Mouse (Mus musculus) midbrain, postnatal 0 days (tissue): ENCODE data around the gene Vps35l. TPM values are rescaled to one million over a fixed set of nuclear protein-coding genes. Genes with fewer than 3 reads are reported as not detected.

Source experiments
- ATAC-seq: fragments of 200-750 bp; cut with Nextera tagmentation; 2 replicates; pipeline ENCODE4 v1.8.0; 2017; ENCODE audit warnings: moderate number of reproducible peaks, mild to moderate bottlenecking, moderate TSS enrichment, moderate library complexity; ENCODE audit not compliant: low FRiP score
- DNase-seq: peaks from one replicate; pipeline ENCODE4 v3.0.0-alpha.2; 2015; ENCODE audit warnings: low spot score
- H3K27ac ChIP-seq: fragments of 300-500 bp; sonication (generic); 2 replicates; pipeline ENCODE4 v1.5.1; 2014; ENCODE audit warnings: low read depth, mild to moderate bottlenecking, low read length, mixed read lengths
- H3K27me3 ChIP-seq: fragments of 300-500 bp; sonication (generic); 2 replicates; pipeline ENCODE4 v1.6.1; 2014; ENCODE audit warnings: low read length, control low read depth, mixed read lengths; ENCODE audit not compliant: insufficient read depth
- H3K36me3 ChIP-seq: fragments of 300-500 bp; sonication (generic); 2 replicates; pipeline ENCODE4 v1.6.1; 2014; ENCODE audit warnings: low read length, control low read depth, mixed read lengths; ENCODE audit not compliant: insufficient read depth
- H3K4me1 ChIP-seq: fragments of 300-500 bp; sonication (generic); 2 replicates; pipeline ENCODE4 v1.6.1; 2014; ENCODE audit warnings: mild to moderate bottlenecking, control low read depth, antibody characterized with exemption, low read length, mixed read lengths; ENCODE audit not compliant: insufficient read depth
- H3K4me2 ChIP-seq: fragments of 300-500 bp; sonication (generic); 2 replicates; pipeline ENCODE4 v1.6.1; 2014; ENCODE audit warnings: low read depth, mild to moderate bottlenecking, low read length, mixed read lengths; ENCODE audit not compliant: poor library complexity, severe bottlenecking
- H3K4me3 ChIP-seq: fragments of 300-500 bp; sonication (generic); 2 replicates; pipeline ENCODE4 v1.5.1; 2014; ENCODE audit warnings: low read depth, mild to moderate bottlenecking, low read length, moderate library complexity
- H3K9ac ChIP-seq: fragments of 300-500 bp; sonication (generic); replicated peaks from 2 replicates; pipeline ENCODE4 v1.6.1; 2014; ENCODE audit warnings: mild to moderate bottlenecking, low read length, moderate library complexity, mixed read lengths; ENCODE audit not compliant: poor library complexity, severe bottlenecking
- H3K9me3 ChIP-seq: fragments of 300-500 bp; sonication (generic); 2 replicates; pipeline ENCODE4 v1.6.1; 2016; ENCODE audit warnings: low read length, control low read depth
- CTCF ChIP-seq: IDR thresholded peaks from 2 replicates; pipeline ENCODE4 v1.5.1; 2016; ENCODE audit warnings: antibody characterized with exemption, mild to moderate bottlenecking
- WGBS: fragments of 180-500 bp; shearing (Covaris S2); extraction: QIAGEN DNeasy Blood & Tissue Kit; methylation state at CpG from one replicate; pipeline ENCODE4 v1.1.7; 2014; 5-methylcytosine and 5-hydroxymethylcytosine counted together
- polyA plus RNA-seq: library from polyadenylated mRNA; unstranded; fragments of >200 nt; fragmentation: Nextera tagmentation; extraction: Ambion mirVana; gene quantifications from 2 replicates; pipeline ENCODE4 v1.2.1, GENCODE M21; 2015
- total RNA-seq: library from RNA; depleted of rRNA; stranded (reverse); fragments of >200 nt; gene quantifications from 2 replicates; pipeline ENCODE4 v1.2.3, GENCODE M21; 2014

The Vps35l gene
- total and polyA plus RNA-seq, 2 experiments from 2014 or later = 89.4 to 114 TPM

- Histone ChIP-seq H3K36me3 (peaks cover 47% of the 10 kb centered on the region), H3K9ac (no peak overlapping the region), H3K27ac (no peak overlapping the region), H3K4me2 (no peak overlapping the region), H3K4me3 (no peak overlapping the region), H3K4me1 (no peaks in the 10 kb centered on the region), H3K27me3 (no peaks in the 10 kb centered on the region), H3K9me3 (no peaks in the 10 kb centered on the region)
- peak; percentile 65; the same call in 1 of the 2 replicates for ATAC-seq
- 53% methylated on average over 18 of the region's 18 CpGs for WGBS
- peak; percentile 96 for DNase-seq
- TF ChIP-seq CTCF = peak; percentile 94
These were observed 26.2 kb downstream of the Vps35l start for GRCm38 (mm10) chr7:118766119-118766833.

DNA sequence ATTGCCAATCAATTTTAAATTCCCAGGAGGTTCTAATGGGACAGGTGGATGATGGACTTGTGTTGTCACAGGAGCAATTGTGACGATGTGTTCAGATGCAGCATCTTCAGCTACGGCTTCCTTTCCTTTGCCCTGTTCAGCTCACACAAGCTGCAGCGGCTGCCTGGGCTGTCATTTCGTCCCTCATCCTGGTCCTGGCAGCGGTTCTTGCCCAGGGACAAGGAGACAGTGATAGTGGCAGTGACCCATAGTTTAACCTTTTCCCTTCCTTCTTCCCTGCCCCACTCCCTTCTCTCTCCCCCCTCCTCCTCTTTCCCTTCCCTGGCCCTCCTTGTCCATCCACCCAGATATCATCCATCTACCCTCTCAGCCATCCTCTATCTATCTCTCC lies 26.8 kb downstream of the Vps35l start:
- H3K27ac ChIP-seq = no peak overlapping the region
- TF ChIP-seq CTCF = no peak
- H3K9me3 ChIP-seq = no peaks in the 10 kb centered on the region
- no peak overlapping the region for H3K4me3 ChIP-seq
- peaks cover 43% of the 10 kb centered on the region for H3K36me3 ChIP-seq
- H3K27me3 ChIP-seq = no peaks in the 10 kb centered on the region
- H3K9ac ChIP-seq = 0 out of 2 replicates have a peak overlapping the region, but pooled peaks have one; percentile 24
- 83% methylated on average over 5 of the region's 5 CpGs for WGBS
- no peaks in the 10 kb centered on the region for H3K4me1 ChIP-seq
- no peak for DNase-seq
- no peak overlapping the region for H3K4me2 ChIP-seq
- ATAC-seq = no peak

DNA sequence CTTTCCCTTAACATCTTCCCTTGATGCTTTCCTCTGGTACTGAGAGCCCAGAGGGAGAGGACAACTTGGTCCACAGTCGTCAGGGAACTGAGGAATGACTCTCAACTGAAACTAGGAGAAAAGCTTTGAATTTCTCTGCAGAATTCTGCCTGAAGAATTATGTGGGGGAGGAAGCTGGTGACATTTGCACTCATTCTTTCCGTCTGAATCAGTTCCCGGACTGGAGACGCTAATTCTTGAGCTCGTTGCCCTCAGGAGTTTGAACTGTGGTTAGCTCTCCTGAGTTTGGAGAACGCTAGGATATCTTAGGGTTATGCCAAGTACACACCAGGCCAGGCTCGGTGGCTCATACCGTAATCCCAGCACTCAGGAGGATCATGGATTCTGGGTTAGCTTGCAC lies 29.2 kb downstream of the Vps35l start:
- no peak for DNase-seq
- Histone ChIP-seq H3K4me1 (no peaks in the 10 kb centered on the region), H3K27ac (no peak overlapping the region), H3K4me3 (no peak overlapping the region), H3K9me3 (no peaks in the 10 kb centered on the region), H3K9ac (no peak overlapping the region), H3K36me3 (peaks cover 39% of the 10 kb centered on the region), H3K27me3 (no peaks in the 10 kb centered on the region), H3K4me2 (no peak overlapping the region)
- ATAC-seq = no peak
- WGBS = 90% methylated on average over 8 of the region's 8 CpGs
- no peak for TF ChIP-seq CTCF

DNA sequence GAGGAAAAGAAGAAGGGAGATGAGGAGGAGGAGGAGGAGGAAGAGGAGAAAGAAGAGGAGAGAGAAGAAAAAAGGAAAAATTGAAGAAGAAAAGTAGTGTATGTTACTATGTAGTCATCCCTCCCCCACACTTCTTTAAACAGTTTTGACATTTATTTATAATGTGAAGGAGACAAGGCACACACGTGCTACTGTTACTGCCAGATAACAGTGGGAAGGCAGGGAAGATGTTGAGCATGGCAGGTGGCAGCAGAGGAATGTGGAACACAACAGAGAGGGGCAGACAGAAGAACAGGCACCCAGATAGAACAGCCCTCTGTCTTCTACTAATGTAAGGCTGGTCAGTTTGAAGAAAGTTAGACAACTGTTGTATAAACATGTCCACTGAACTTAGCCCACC lies 29.6 kb downstream of the Vps35l start:
- no peak overlapping the region for H3K9ac ChIP-seq
- H3K4me2 ChIP-seq = no peak overlapping the region
- ATAC-seq (no peak), DNase-seq (no peak)
- WGBS = 66% methylated on average over 1 of the region's 1 CpGs
- H3K9me3 ChIP-seq = no peaks in the 10 kb centered on the region
- no peak overlapping the region for H3K4me3 ChIP-seq
- no peak for TF ChIP-seq CTCF
- H3K36me3 ChIP-seq = peaks cover 38% of the 10 kb centered on the region
- H3K27me3 ChIP-seq = no peaks in the 10 kb centered on the region
- H3K4me1 ChIP-seq = no peaks in the 10 kb centered on the region
- H3K27ac ChIP-seq = no peak overlapping the region

DNA sequence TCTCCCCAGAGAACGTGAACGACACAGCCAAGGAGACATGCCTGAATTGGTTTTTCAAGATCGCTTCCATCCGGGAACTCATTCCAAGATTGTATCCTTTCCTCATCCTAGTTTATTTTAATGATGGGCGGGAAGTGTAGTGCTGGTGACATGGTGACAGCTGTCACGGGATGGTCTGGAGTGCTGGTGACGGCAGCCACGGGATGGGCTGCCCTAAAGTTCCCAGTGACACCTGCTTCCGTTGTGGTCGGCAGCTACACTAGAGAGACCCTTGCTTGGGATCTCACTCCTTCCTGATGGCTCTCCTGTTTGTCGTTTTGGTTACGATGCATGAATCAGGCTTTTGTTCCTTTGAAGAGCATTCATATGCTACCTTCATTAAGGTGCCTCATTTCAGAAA lies 33.0 kb downstream of the Vps35l start:
- H3K36me3 ChIP-seq = peaks cover 43% of the 10 kb centered on the region
- H3K4me1 ChIP-seq = no peaks in the 10 kb centered on the region
- no peaks in the 10 kb centered on the region for H3K9me3 ChIP-seq
- no peak overlapping the region for H3K27ac ChIP-seq
- no peak for TF ChIP-seq CTCF
- ATAC-seq (no peak), DNase-seq (no peak)
- no peak overlapping the region for H3K4me2 ChIP-seq
- WGBS = 88% methylated on average over 12 of the region's 12 CpGs
- no peaks in the 10 kb centered on the region for H3K27me3 ChIP-seq
- H3K9ac ChIP-seq = no peak overlapping the region
- no peak overlapping the region for H3K4me3 ChIP-seq

DNA sequence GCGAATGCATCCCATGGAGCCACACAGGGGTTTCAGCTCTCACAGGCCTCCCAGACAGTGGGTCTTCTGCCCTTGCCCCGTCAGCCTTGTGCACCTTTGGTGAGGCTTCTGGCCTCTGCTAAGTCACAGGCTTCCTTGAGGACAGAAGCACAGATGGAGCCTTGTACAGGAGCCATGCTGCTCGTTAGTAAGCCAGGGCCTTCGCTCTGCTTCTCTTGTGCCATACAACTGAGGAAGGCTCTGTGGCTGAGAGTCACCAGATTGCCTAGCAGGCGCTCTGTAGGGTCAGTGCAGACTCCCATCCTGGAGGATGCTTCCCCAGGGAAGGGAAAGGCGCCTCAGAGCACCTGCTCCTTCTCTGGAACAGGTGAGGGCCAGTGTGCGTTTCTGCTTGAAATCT lies 36.0 kb downstream of the Vps35l start:
- H3K4me2 ChIP-seq = no peak overlapping the region
- H3K36me3 ChIP-seq = peaks cover 58% of the 10 kb centered on the region
- DNase-seq (no peak), ATAC-seq (no peak)
- no peak overlapping the region for H3K9ac ChIP-seq
- no peak overlapping the region for H3K4me3 ChIP-seq
- WGBS = 81% methylated on average over 7 of the region's 7 CpGs
- H3K27ac ChIP-seq = no peak overlapping the region
- no peak for TF ChIP-seq CTCF
- H3K9me3 ChIP-seq = no peaks in the 10 kb centered on the region
- no peaks in the 10 kb centered on the region for H3K27me3 ChIP-seq
- no peaks in the 10 kb centered on the region for H3K4me1 ChIP-seq
